Mouse (Mus musculus): ENCODE data around the gene P4ha2.

- TF ChIP-seq POLR2A (IDR thresholded peaks at IDR 0.05; ENCODE audit: low read depth, low read length) (no peak), CTCF (conservative IDR thresholded peaks at IDR 0.05; ENCODE audit: insufficient read depth, insufficient read length, low read depth, low read length) (no peak)
Observed at GRCm38 (mm10) chr11:54129955-54130354, 30.1 kb downstream of the P4ha2 start.
